In the genomic region with DNA sequence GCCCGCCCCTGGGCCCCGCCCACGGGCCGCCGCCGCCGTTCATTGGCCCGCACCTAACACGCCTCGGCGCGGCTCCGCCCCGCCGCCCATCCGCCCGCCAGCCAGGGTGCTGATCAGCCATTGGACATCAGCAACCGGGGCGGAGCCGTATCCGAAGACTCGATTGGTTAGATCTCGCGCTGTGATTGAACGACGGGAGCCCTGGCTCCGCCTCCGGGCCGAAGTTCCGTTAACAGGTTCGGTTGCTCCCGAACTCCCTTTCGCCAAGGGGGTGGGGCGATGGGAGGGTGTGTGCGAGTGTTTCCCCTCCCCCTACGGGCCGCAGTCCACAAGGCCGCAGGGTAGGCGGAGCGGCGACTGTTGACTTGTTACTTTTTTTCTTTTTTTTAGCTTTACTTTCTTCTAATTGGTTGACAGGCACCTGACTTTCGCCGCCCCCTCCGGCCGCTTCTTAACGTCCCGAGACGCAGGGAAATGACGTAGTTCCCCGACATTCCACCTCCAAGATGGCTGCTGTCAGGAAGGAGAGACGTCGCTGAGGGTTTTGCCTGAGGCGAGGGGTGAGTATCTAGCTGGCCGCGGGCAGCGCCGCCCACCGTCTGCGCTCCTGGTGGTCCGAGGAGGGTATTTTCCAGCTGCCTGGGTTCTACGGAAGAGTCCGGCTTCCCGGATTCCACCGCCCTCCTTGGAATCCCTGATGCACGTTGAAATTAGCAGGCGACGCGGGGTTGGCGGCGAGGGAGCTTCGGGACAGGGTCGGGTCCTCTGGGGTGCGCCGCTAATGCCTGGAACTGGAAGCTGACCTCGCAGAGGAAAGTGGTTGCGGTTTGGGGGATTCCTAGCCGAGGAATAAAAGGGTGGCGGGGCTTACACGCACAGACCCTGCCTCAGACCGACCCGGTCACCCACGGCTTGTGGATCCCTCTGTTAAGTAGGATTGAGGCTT, we compare ENCODE assay signal across 8 mouse cellular contexts. TPM values are rescaled to one million over a fixed set of nuclear protein-coding genes. Genes with fewer than 3 reads are reported as not detected.
DNase-seq lines count a peak whose midpoint lies in the region; ATAC-seq lines count a peak whose summit lies in the region.

A gene (plus strand): TSS at position 259 of the 946 bp plus-strand sequence.

- H3K4me2 ChIP-seq in lung, embryonic 16.5 days (ENCODE audit: low read depth, low read length), result peak within 1 kb of the TSS; percentile 91

- ATAC-seq in hematopoietic stem cell, adult 5-6 weeks (replicated peaks in 1 of 2; ENCODE audit: insufficient read depth in 1 of 2, low FRiP score in 2 of 2, low TSS enrichment in 1 of 2, low read depth in 1 of 2, poor library complexity in 2 of 2, severe bottlenecking in 2 of 2), result peak; percentile 91 to 93
- ATAC-seq in lung, embryonic 16.5 days (ENCODE audit: low read depth), result peak; percentile 97

- no peaks in the 10 kb centered on the region for H3K9me3 ChIP-seq in lung, embryonic 16.5 days (ENCODE audit: control insufficient read depth, low read length)

- no peaks in the 10 kb centered on the region; the same call in 1 of the 2 replicates for H3K36me3 ChIP-seq in lung, embryonic 16.5 days (ENCODE audit: control insufficient read depth, insufficient read depth, low read length)

- no peaks in the 10 kb centered on the region for H3K27me3 ChIP-seq in lung, embryonic 16.5 days (ENCODE audit: control insufficient read depth, insufficient read depth, low read depth, low read length)

- peak within 1 kb of the TSS; percentile 95 for H3K27ac ChIP-seq in lung, embryonic 16.5 days (ENCODE audit: low read length)

- peak within 1 kb of the TSS; percentile 99 for H3K9ac ChIP-seq in lung, embryonic 16.5 days (ENCODE audit: low read length)

- DNase-seq in MEL-GATA-1-ER (ENCODE audit: extremely low read depth, low read depth), result peak; percentile 96
- peak; percentile 99 for DNase-seq in cerebellum, adult 8-10 months
- DNase-seq in forelimb bud, embryonic 11.5 days (ENCODE audit: low read depth, low spot score), result peak; percentile 99
- DNase-seq in layer of hippocampus, adult 9-10 months (ENCODE audit: low spot score), result peak; percentile 97
- peak; percentile 93 for DNase-seq in ovary, postnatal 10 days (ENCODE audit: low spot score)
- peak; percentile 96 to 97 for DNase-seq in thymus, postnatal 10 days (ENCODE audit: low spot score in 2 of 2)

- WGBS in lung, embryonic 16.5 days, result 0% methylated on average over 80 of the region's 82 CpGs

- H3K4me1 ChIP-seq in lung, embryonic 16.5 days (replicated peaks; ENCODE audit: control insufficient read depth, insufficient read depth, low read length), result peaks cover 25% of the 10 kb centered on the region

- H3K4me3 ChIP-seq in lung, embryonic 16.5 days (ENCODE audit: low read length), result peak within 1 kb of the TSS; percentile 99

RNA-seq across cellular contexts. Expression of the gene that starts here (rescaled TPM):
- total RNA-seq in hematopoietic stem cell, adult 5-6 weeks (2017), result 15.1 and 20.9 TPM in 2 replicates
- 2.4 and 4.4 TPM in 2 replicates for polyA plus RNA-seq in lung, embryonic 16.5 days (2015; fragmentation: Nextera tagmentation; extraction: Ambion mirVana)

Comparison
In these comparisons a context has a peak if more than half of its experiments do, and no peak if none do; other contexts are left out.
1. Peak in every context shown above with its lines: DNase-seq, ATAC-seq, H3K4me3 ChIP-seq and H3K27ac ChIP-seq.